Mouse (Mus musculus) MEL (cell line): ENCODE data around the gene Synj1. TPM values are rescaled to one million over a fixed set of nuclear protein-coding genes. Genes with fewer than 3 reads are reported as not detected.

Source experiments
- DNase-seq: peaks from one replicate; pipeline ENCODE4 v3.0.0; 2011; ENCODE audit warnings: low read depth, low spot score
- H3K27ac ChIP-seq: 2 replicates; pipeline ENCODE4 v1.5.1; 2012; ENCODE audit warnings: low read depth, mild to moderate bottlenecking, control low read depth, low read length, moderate library complexity; ENCODE audit not compliant: control insufficient read depth
- H3K27me3 ChIP-seq, 2 experiments: fragments of 150-350 bp in 1 of 2; sonication (generic) in 1 of 2; 2 replicates each; pipeline ENCODE4 v1.6.1; 2012; ENCODE audit warnings: low read length in 2 of 2, mild to moderate bottlenecking in 2 of 2, improper control_type of control experiment in 1 of 2, moderate library complexity in 1 of 2; ENCODE audit not compliant: insufficient read depth in 2 of 2, control insufficient read depth in 1 of 2
- H3K36me3 ChIP-seq, 2 experiments: 2 replicates each; pipeline ENCODE4 v1.6.1; 2012 to 2014; ENCODE audit warnings: low read length in 2 of 2, improper control_type of control experiment in 1 of 2, inconsistent platforms in 1 of 2, mild to moderate bottlenecking in 1 of 2; ENCODE audit not compliant: insufficient read depth in 2 of 2, control insufficient read depth in 1 of 2
- H3K4me1 ChIP-seq, 2 experiments: fragments of 150-350 bp in 1 of 2; sonication (generic) in 1 of 2; 2 replicates each; pipeline ENCODE4 v1.6.1; 2012; ENCODE audit warnings: low read length in 2 of 2, improper control_type of control experiment in 1 of 2, mild to moderate bottlenecking in 1 of 2; ENCODE audit not compliant: insufficient read depth in 2 of 2, control insufficient read depth in 1 of 2
- H3K4me3 ChIP-seq, 2 experiments: fragments of 150-350 bp in 1 of 2; sonication (generic) in 1 of 2; 2 replicates each; pipeline ENCODE4 v1.5.1; 2012; ENCODE audit warnings: low read depth in 2 of 2, low read length in 2 of 2, mild to moderate bottlenecking in 2 of 2, moderate library complexity in 2 of 2, control low read depth in 1 of 2, improper control_type of control experiment in 1 of 2; ENCODE audit not compliant: control insufficient read depth in 1 of 2, insufficient read depth in 1 of 2
- H3K79me2 ChIP-seq: 2 replicates; pipeline ENCODE4 v1.6.1; 2012; ENCODE audit warnings: mild to moderate bottlenecking, low read length, moderate library complexity; ENCODE audit not compliant: control insufficient read depth, poor library complexity, insufficient read depth
- H3K9ac ChIP-seq: 2 replicates; pipeline ENCODE4 v1.6.1; 2012; ENCODE audit warnings: low read depth, mild to moderate bottlenecking, control low read depth, low read length, moderate library complexity; ENCODE audit not compliant: control insufficient read depth, poor library complexity, severe bottlenecking
- H3K9me3 ChIP-seq: fragments of 150-350 bp; sonication (generic); replicated peaks from 2 replicates; pipeline ENCODE4 v1.6.1; 2012; ENCODE audit warnings: mild to moderate bottlenecking, low read length, improper control_type of control experiment, moderate library complexity; ENCODE audit not compliant: insufficient read depth
- BHLHE40 ChIP-seq: IDR thresholded peaks from 2 replicates; pipeline ENCODE4 v1.6.1; 2012; ENCODE audit warnings: low read depth, mild to moderate bottlenecking, inconsistent platforms, low read length, improper control_type of control experiment, borderline replicate concordance
- CHD1 ChIP-seq: IDR thresholded peaks from 2 replicates; pipeline ENCODE4 v1.6.1; 2012; ENCODE audit warnings: low read depth, mild to moderate bottlenecking, inconsistent platforms, low read length, improper control_type of control experiment
- CHD2 ChIP-seq: IDR thresholded peaks from 2 replicates; pipeline ENCODE4 v1.6.1; 2011; ENCODE audit warnings: low read length, improper control_type of control experiment
- CTCF ChIP-seq, 3 experiments: IDR thresholded peaks in 2 of 3; conservative IDR thresholded peaks in 1 of 3; 2 replicates each; pipeline ENCODE4 v1.5.1; 2011 to 2012; ENCODE audit warnings: low read length in 3 of 3, low read depth in 2 of 3, mild to moderate bottlenecking in 2 of 3, improper control_type of control experiment in 1 of 3, inconsistent platforms in 1 of 3, mixed read lengths in 1 of 3, moderate library complexity in 1 of 3; ENCODE audit not compliant: control insufficient read depth in 1 of 3, insufficient read depth in 1 of 3, poor library complexity in 1 of 3, severe bottlenecking in 1 of 3
- E2F4 ChIP-seq: IDR thresholded peaks from 2 replicates; pipeline ENCODE4 v1.6.1; 2011; ENCODE audit warnings: low read depth, low read length, improper control_type of control experiment, borderline replicate concordance
- ELF1 ChIP-seq: IDR thresholded peaks from 2 replicates; pipeline ENCODE4 v1.6.1; 2014; ENCODE audit warnings: low read depth, mild to moderate bottlenecking, inconsistent platforms, low read length, improper control_type of control experiment, moderate library complexity
- GABPA ChIP-seq: IDR thresholded peaks from 2 replicates; pipeline ENCODE4 v1.6.1; 2012; ENCODE audit warnings: low read depth, mild to moderate bottlenecking, inconsistent platforms, low read length, improper control_type of control experiment, moderate library complexity
- GATA1 ChIP-seq: IDR thresholded peaks from 2 replicates; pipeline ENCODE4 v1.6.1; 2011; ENCODE audit warnings: low read depth, low read length, improper control_type of control experiment
- HCFC1 ChIP-seq: IDR thresholded peaks from 2 replicates; pipeline ENCODE4 v1.6.1; 2012; ENCODE audit warnings: low read depth, mild to moderate bottlenecking, inconsistent platforms, low read length, improper control_type of control experiment, moderate library complexity
- JUND ChIP-seq: IDR thresholded peaks from 2 replicates; pipeline ENCODE4 v1.6.1; 2011; ENCODE audit warnings: low read depth, mild to moderate bottlenecking, improper control_type of control experiment, low read length
- MAFK ChIP-seq: IDR thresholded peaks from 2 replicates; pipeline ENCODE4 v1.6.1; 2011; ENCODE audit warnings: low read depth, mild to moderate bottlenecking, low read length, improper control_type of control experiment, borderline replicate concordance
- MAX ChIP-seq: IDR thresholded peaks from 2 replicates; pipeline ENCODE4 v1.6.1; 2011; ENCODE audit warnings: low read length, improper control_type of control experiment
- MAZ ChIP-seq: IDR thresholded peaks from 2 replicates; pipeline ENCODE4 v1.6.1; 2012; ENCODE audit warnings: low read depth, mild to moderate bottlenecking, inconsistent platforms, low read length, improper control_type of control experiment
- MEF2A ChIP-seq: IDR thresholded peaks from 2 replicates; pipeline ENCODE4 v1.6.1; 2014; ENCODE audit warnings: low read depth, mild to moderate bottlenecking, inconsistent platforms, low read length, improper control_type of control experiment; ENCODE audit not compliant: poor library complexity, insufficient replicate concordance, severe bottlenecking; ENCODE audit errors: extremely low read depth
- POLR2A ChIP-seq, 2 experiments: IDR thresholded peaks; 2 replicates each; pipeline ENCODE4 v1.6.1; 2011 to 2012; ENCODE audit warnings: low read length in 2 of 2, mild to moderate bottlenecking in 2 of 2, control low read depth in 1 of 2, improper control_type of control experiment in 1 of 2, low read depth in 1 of 2, moderate library complexity in 1 of 2; ENCODE audit not compliant: control insufficient read depth in 1 of 2, insufficient read depth in 1 of 2, poor library complexity in 1 of 2
- POLR2AphosphoS2 ChIP-seq: IDR thresholded peaks from 2 replicates; pipeline ENCODE4 v1.6.1; 2011; ENCODE audit warnings: low read length, improper control_type of control experiment
- SMC3 ChIP-seq: IDR thresholded peaks from 2 replicates; pipeline ENCODE4 v1.6.1; 2011; ENCODE audit warnings: low read depth, low read length, improper control_type of control experiment
- TAL1 ChIP-seq: IDR thresholded peaks from 2 replicates; pipeline ENCODE4 v1.6.1; 2012; ENCODE audit warnings: mild to moderate bottlenecking, inconsistent platforms, low read length, moderate library complexity, mixed read lengths
- TBP ChIP-seq: IDR thresholded peaks from 2 replicates; pipeline ENCODE4 v1.8.0; 2011; ENCODE audit warnings: low read depth, low read length, improper control_type of control experiment
- UBTF ChIP-seq: IDR thresholded peaks from 2 replicates; pipeline ENCODE4 v1.6.1; 2012; ENCODE audit warnings: low read depth, mild to moderate bottlenecking, inconsistent platforms, low read length, improper control_type of control experiment, moderate library complexity, borderline replicate concordance; ENCODE audit not compliant: insufficient read depth
- USF1 ChIP-seq: IDR thresholded peaks from 2 replicates; pipeline ENCODE4 v1.6.1; 2014; ENCODE audit warnings: low read depth, mild to moderate bottlenecking, inconsistent platforms, low read length, improper control_type of control experiment, moderate library complexity
- USF2 ChIP-seq, 2 experiments: IDR thresholded peaks; 2 replicates each; pipeline ENCODE4 v1.6.1; 2011 to 2012; ENCODE audit warnings: improper control_type of control experiment in 2 of 2, low read length in 2 of 2, borderline replicate concordance in 1 of 2, inconsistent platforms in 1 of 2, low read depth in 1 of 2, mild to moderate bottlenecking in 1 of 2; ENCODE audit not compliant: insufficient read depth in 1 of 2
- ZC3H11A ChIP-seq: IDR thresholded peaks from 2 replicates; pipeline ENCODE4 v1.6.1; 2012; ENCODE audit warnings: low read depth, mild to moderate bottlenecking, inconsistent platforms, low read length, improper control_type of control experiment
- ZKSCAN1 ChIP-seq: IDR thresholded peaks from 2 replicates; pipeline ENCODE4 v1.6.1; 2012; ENCODE audit warnings: low read depth, mild to moderate bottlenecking, inconsistent platforms, low read length, improper control_type of control experiment, moderate library complexity
- ZMIZ1 ChIP-seq: IDR thresholded peaks from 2 replicates; pipeline ENCODE4 v1.6.1; 2012; ENCODE audit warnings: low read depth, mild to moderate bottlenecking, inconsistent platforms, low read length, improper control_type of control experiment, moderate library complexity
- polyA plus RNA-seq, 2 experiments: library from polyadenylated mRNA; stranded (reverse) in 1 of 2; unstranded in 1 of 2; fragments of >175 nt in 1 of 2; fragments of >200 nt in 1 of 2; gene quantifications; 2 replicates each; pipeline versions ENCODE4 v1.2.1 to v1.2.4; 2012; ENCODE audit warnings: low replicate concordance in 2 of 2, low read depth in 1 of 2; ENCODE audit not compliant: insufficient read length in 2 of 2, insufficient read depth in 1 of 2, missing spikeins in 1 of 2
- total RNA-seq: library from RNA; depleted of rRNA; stranded (reverse); fragments of 300-350 nt; gene quantifications from 2 replicates; pipeline ENCODE4 v1.2.3, GENCODE M21; 2012

Synj1 gene
- total and polyA plus RNA-seq, 3 experiments: 5.0 to 34.5 TPM; not detected in 1

DNA sequence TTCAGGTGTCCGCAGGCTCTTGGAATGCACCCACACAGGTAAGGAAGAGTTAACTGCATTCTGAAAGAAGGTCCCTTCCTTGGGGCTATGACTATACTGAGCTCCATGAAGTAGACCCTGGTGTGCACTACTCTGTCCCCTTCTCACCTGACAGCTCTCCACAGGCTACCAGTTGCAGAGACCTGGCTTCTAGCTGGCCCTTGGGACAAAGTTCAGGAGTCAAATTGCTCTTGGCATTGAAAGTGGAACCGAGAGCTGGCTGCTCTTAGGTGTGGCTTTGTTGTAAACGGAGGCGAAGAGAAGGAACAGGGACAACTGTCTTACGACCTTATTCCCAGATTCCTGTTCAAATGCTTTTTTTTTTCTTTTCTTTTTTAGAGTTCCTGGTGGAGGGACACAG lies 44.0 kb upstream of the Synj1 start:
- no peak for TF ChIP-seq POLR2AphosphoS2
- no peak for TF ChIP-seq ZC3H11A
- no peak for TF ChIP-seq ZKSCAN1
- no peak for TF ChIP-seq MAZ
- no peak for TF ChIP-seq TBP
- no peak for TF ChIP-seq E2F4
- TF ChIP-seq JUND: no peak
- no peak for TF ChIP-seq CHD2
- no peak for TF ChIP-seq CHD1
- TF ChIP-seq ZMIZ1: no peak
- no peak for TF ChIP-seq CTCF (IDR thresholded peaks at IDR 0.05 in 2 of 3, conservative IDR thresholded peaks at IDR 0.05 in 1 of 3; ENCODE audit: control insufficient read depth in 1 of 3, insufficient read depth in 1 of 3, low read depth in 2 of 3, low read length in 3 of 3, poor library complexity in 1 of 3, severe bottlenecking in 1 of 3)
- TF ChIP-seq MAFK: no peak
- TF ChIP-seq UBTF: no peak
- no peak for TF ChIP-seq SMC3
- no peak for TF ChIP-seq GABPA
- Histone ChIP-seq H3K27ac (no peak overlapping the region), H3K9me3 (no peaks in the 10 kb centered on the region), H3K27me3 (no peaks in the 10 kb centered on the region), H3K79me2 (no peaks in the 10 kb centered on the region), H3K4me1 (peaks cover 3 to 16% of the 10 kb centered on the region in 2 experiments), H3K4me3 (no peak overlapping the region), H3K9ac (no peak overlapping the region), H3K36me3 (peaks cover 0 to 3% of the 10 kb centered on the region in 2 experiments; a peak in 2 of 4 replicates)
- no peak for DNase-seq

DNA sequence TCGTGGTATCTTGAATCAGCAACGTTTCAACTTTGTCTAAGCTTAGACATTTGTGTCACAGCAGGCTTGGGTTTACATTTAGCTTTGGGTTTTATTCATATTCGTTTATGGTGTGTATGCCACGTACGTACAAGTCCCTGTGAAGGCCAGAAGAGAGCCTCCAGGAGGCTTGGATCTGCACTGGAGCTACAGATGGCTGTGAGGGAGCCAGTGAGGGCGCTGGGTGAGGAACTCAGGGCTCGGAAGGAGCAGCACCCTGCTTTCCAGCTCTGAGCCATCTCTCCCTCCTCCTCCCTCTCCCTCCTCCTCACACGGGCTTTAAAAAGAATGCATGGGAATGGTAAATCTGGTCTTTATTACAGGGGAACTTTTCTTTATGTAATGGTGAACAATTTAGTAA lies 42.5 kb upstream of the Synj1 start:
- H3K4me1 ChIP-seq: peaks cover 3 to 16% of the 10 kb centered on the region in 2 experiments

More for the DNA sequence above, 42.5 kb upstream of the Synj1 start:
- TF ChIP-seq HCFC1 (no peak), ELF1 (no peak), ZKSCAN1 (no peak), GATA1 (no peak), SMC3 (no peak), TAL1 (no peak), POLR2AphosphoS2 (no peak), MAX (no peak), MAZ (no peak), BHLHE40 (no peak), MEF2A (no peak), MAFK (no peak), USF2 (IDR thresholded peaks at IDR 0.05; ENCODE audit: borderline replicate concordance in 1 of 2, insufficient read depth in 1 of 2, low read depth in 1 of 2, low read length in 2 of 2) (no peak), POLR2A (IDR thresholded peaks at IDR 0.05; ENCODE audit: control insufficient read depth in 1 of 2, insufficient read depth in 1 of 2, low read depth in 1 of 2, low read length in 2 of 2, poor library complexity in 1 of 2) (no peak), USF1 (no peak)
- TF ChIP-seq, all 39 proteins: peak for 0
- DNase-seq: no peak
- no peak overlapping the region for H3K4me3 ChIP-seq
- no peaks in the 10 kb centered on the region for H3K79me2 ChIP-seq
- H3K36me3 ChIP-seq: peaks cover 0 to 3% of the 10 kb centered on the region in 2 experiments; a peak in 2 of 4 replicates
- no peak overlapping the region for H3K9ac ChIP-seq
- H3K27ac ChIP-seq: no peak overlapping the region
- H3K27me3 ChIP-seq: no peaks in the 10 kb centered on the region
- no peaks in the 10 kb centered on the region for H3K9me3 ChIP-seq
